Mouse (Mus musculus): ENCODE data around the gene Atp11a.

GRCm38 (mm10) chr8:12787427-12787826, 30.6 kb downstream of the Atp11a start:
- TF ChIP-seq CTCF (IDR thresholded peaks at IDR 0.05; ENCODE audit: extremely low read depth, insufficient read length, insufficient replicate concordance, low read depth, low read length) (no peak), POLR2A (IDR thresholded peaks at IDR 0.05; ENCODE audit: low read depth, low read length) (no peak)

All from small intestine, adult 2 months (tissue).